Mouse (Mus musculus): Measurements from ENCODE around the gene Mdh2. TPM values are rescaled to one million over a fixed set of nuclear protein-coding genes. Genes with fewer than 3 reads are reported as not detected.

Gene Mdh2
- total and polyA plus RNA-seq, 3 experiments: 1,645 to 2,909 (median 1,928) TPM

GRCm38 (mm10) chr5:135812991-135813390 is 34.7 kb downstream of the Mdh2 start:
- no peaks in the 10 kb centered on the region for H3K27me3 ChIP-seq (ENCODE audit: control insufficient read depth, insufficient read depth, low read length)
- no peak overlapping the region for H3K9ac ChIP-seq (ENCODE audit: low read depth, low read length)
- intact Hi-C loops (cut with DNase I): no loop called here
- H3K4me1 ChIP-seq (ENCODE audit: control insufficient read depth, insufficient read depth, low read length): no peaks in the 10 kb centered on the region
- no peak overlapping the region for H3K4me3 ChIP-seq
- no peak for DNase-seq
- H3K27ac ChIP-seq: no peak overlapping the region
- no peak for TF ChIP-seq EP300 (IDR thresholded peaks at IDR 0.05; ENCODE audit: insufficient read depth, low read depth, low read length)
- TF ChIP-seq CTCF (IDR thresholded peaks at IDR 0.05): no peak
- no peak for TF ChIP-seq POLR2A (IDR thresholded peaks at IDR 0.05; ENCODE audit: insufficient read depth, low read depth, low read length)
- no peaks in the 10 kb centered on the region for H3K79me2 ChIP-seq (replicated peaks; ENCODE audit: control insufficient read depth, insufficient read depth, low read length)
- WGBS: 39% methylated on average over 5 of the region's 5 CpGs
- H3K36me3 ChIP-seq (ENCODE audit: control insufficient read depth, insufficient read depth, low read length): no peaks in the 10 kb centered on the region

GRCm38 (mm10) chr5:135818491-135818890 is 40.2 kb downstream of the Mdh2 start:
- Histone ChIP-seq H3K79me2 (replicated peaks; ENCODE audit: control insufficient read depth, insufficient read depth, low read length) (no peaks in the 10 kb centered on the region), H3K27me3 (ENCODE audit: control insufficient read depth, insufficient read depth, low read length) (no peaks in the 10 kb centered on the region), H3K9ac (ENCODE audit: low read depth, low read length) (no peak overlapping the region), H3K4me1 (ENCODE audit: control insufficient read depth, insufficient read depth, low read length) (no peaks in the 10 kb centered on the region), H3K4me3 (no peak overlapping the region), H3K36me3 (ENCODE audit: control insufficient read depth, insufficient read depth, low read length) (no peaks in the 10 kb centered on the region), H3K27ac (no peak overlapping the region)
- WGBS: 33% methylated on average over 7 of the region's 7 CpGs
- intact Hi-C loops (cut with DNase I): no loop called here
- TF ChIP-seq POLR2A (IDR thresholded peaks at IDR 0.05; ENCODE audit: insufficient read depth, low read depth, low read length) (no peak), CTCF (IDR thresholded peaks at IDR 0.05) (no peak), EP300 (IDR thresholded peaks at IDR 0.05; ENCODE audit: insufficient read depth, low read depth, low read length) (no peak)
- DNase-seq: no peak

- H3K79me2 ChIP-seq (replicated peaks; ENCODE audit: control insufficient read depth, insufficient read depth, low read length): no peaks in the 10 kb centered on the region
- TF ChIP-seq EP300 (IDR thresholded peaks at IDR 0.05; ENCODE audit: insufficient read depth, low read depth, low read length) (no peak), POLR2A (IDR thresholded peaks at IDR 0.05; ENCODE audit: insufficient read depth, low read depth, low read length) (no peak), CTCF (IDR thresholded peaks at IDR 0.05) (no peak)
- H3K27ac ChIP-seq: no peak overlapping the region
- 25% methylated on average over 7 of the region's 7 CpGs for WGBS
- no peak overlapping the region for H3K4me3 ChIP-seq
- no peaks in the 10 kb centered on the region for H3K36me3 ChIP-seq (ENCODE audit: control insufficient read depth, insufficient read depth, low read length)
- intact Hi-C loops (cut with DNase I): no loop called here
- no peak overlapping the region for H3K9ac ChIP-seq (ENCODE audit: low read depth, low read length)
- H3K4me1 ChIP-seq (ENCODE audit: control insufficient read depth, insufficient read depth, low read length): no peaks in the 10 kb centered on the region
- no peaks in the 10 kb centered on the region for H3K27me3 ChIP-seq (ENCODE audit: control insufficient read depth, insufficient read depth, low read length)
- no peak for DNase-seq
Observed at GRCm38 (mm10) chr5:135822316-135822944, 44.1 kb downstream of the Mdh2 start.

GRCm38 (mm10) chr5:135824517-135824916 is 46.2 kb downstream of the Mdh2 start:
- no peak overlapping the region for H3K27ac ChIP-seq
- H3K4me1 ChIP-seq (ENCODE audit: control insufficient read depth, insufficient read depth, low read length): no peaks in the 10 kb centered on the region
- no peaks in the 10 kb centered on the region for H3K79me2 ChIP-seq (replicated peaks; ENCODE audit: control insufficient read depth, insufficient read depth, low read length)
- no peak for DNase-seq
- H3K9ac ChIP-seq (ENCODE audit: low read depth, low read length): no peak overlapping the region
- no peaks in the 10 kb centered on the region for H3K36me3 ChIP-seq (ENCODE audit: control insufficient read depth, insufficient read depth, low read length)
- 58% methylated on average over 3 of the region's 3 CpGs for WGBS
- H3K27me3 ChIP-seq (ENCODE audit: control insufficient read depth, insufficient read depth, low read length): no peaks in the 10 kb centered on the region
- intact Hi-C loops (cut with DNase I): no loop called here
- H3K4me3 ChIP-seq: no peak overlapping the region
- no peak for TF ChIP-seq POLR2A (IDR thresholded peaks at IDR 0.05; ENCODE audit: insufficient read depth, low read depth, low read length)
- no peak for TF ChIP-seq EP300 (IDR thresholded peaks at IDR 0.05; ENCODE audit: insufficient read depth, low read depth, low read length)
- no peak for TF ChIP-seq CTCF (IDR thresholded peaks at IDR 0.05)

- 25% methylated on average over 6 of the region's 6 CpGs for WGBS
- Histone ChIP-seq H3K4me3 (no peak overlapping the region), H3K27me3 (ENCODE audit: control insufficient read depth, insufficient read depth, low read length) (no peaks in the 10 kb centered on the region), H3K36me3 (ENCODE audit: control insufficient read depth, insufficient read depth, low read length) (no peaks in the 10 kb centered on the region), H3K27ac (no peak overlapping the region), H3K4me1 (ENCODE audit: control insufficient read depth, insufficient read depth, low read length) (no peaks in the 10 kb centered on the region), H3K9ac (ENCODE audit: low read depth, low read length) (no peak overlapping the region), H3K79me2 (replicated peaks; ENCODE audit: control insufficient read depth, insufficient read depth, low read length) (no peaks in the 10 kb centered on the region)
- intact Hi-C loops (cut with DNase I): no loop called here
- no peak for DNase-seq
- no peak for TF ChIP-seq EP300 (IDR thresholded peaks at IDR 0.05; ENCODE audit: insufficient read depth, low read depth, low read length)
- TF ChIP-seq POLR2A (IDR thresholded peaks at IDR 0.05; ENCODE audit: insufficient read depth, low read depth, low read length): no peak
- TF ChIP-seq CTCF (IDR thresholded peaks at IDR 0.05): no peak
Observed at GRCm38 (mm10) chr5:135826225-135826624, 47.9 kb downstream of the Mdh2 start.

- DNase-seq: no peak
- no peak overlapping the region for H3K4me3 ChIP-seq
- 80% methylated on average over 8 of the region's 8 CpGs for WGBS
- TF ChIP-seq POLR2A (IDR thresholded peaks at IDR 0.05; ENCODE audit: insufficient read depth, low read depth, low read length): no peak
- no peak for TF ChIP-seq CTCF (IDR thresholded peaks at IDR 0.05)
- no peak for TF ChIP-seq EP300 (IDR thresholded peaks at IDR 0.05; ENCODE audit: insufficient read depth, low read depth, low read length)
- intact Hi-C loops (cut with DNase I): no loop called here
- H3K36me3 ChIP-seq (ENCODE audit: control insufficient read depth, insufficient read depth, low read length): no peaks in the 10 kb centered on the region
- H3K79me2 ChIP-seq (replicated peaks; ENCODE audit: control insufficient read depth, insufficient read depth, low read length): no peaks in the 10 kb centered on the region
- H3K9ac ChIP-seq (ENCODE audit: low read depth, low read length): no peak overlapping the region
- H3K27me3 ChIP-seq (ENCODE audit: control insufficient read depth, insufficient read depth, low read length): no peaks in the 10 kb centered on the region; the same call in 1 of the 2 replicates
- H3K4me1 ChIP-seq (ENCODE audit: control insufficient read depth, insufficient read depth, low read length): no peaks in the 10 kb centered on the region
- H3K27ac ChIP-seq: no peak overlapping the region
Observed at GRCm38 (mm10) chr5:135829381-135829780, 51.1 kb downstream of the Mdh2 start.

Data from heart, adult 2 months (tissue).